Mouse (Mus musculus): Measurements from ENCODE around the gene Ccdc9b. TPM values are rescaled to one million over a fixed set of nuclear protein-coding genes. Genes with fewer than 3 reads are reported as not detected.

Ccdc9b gene
- total and polyA plus RNA-seq, 2 experiments from 2014 or later = 0.53 to 2.4 TPM

GRCm38 (mm10) chr2:118709655-118710221, 52.7 kb downstream of the Ccdc9b start:
- no peaks in the 10 kb centered on the region for H3K36me3 ChIP-seq (ENCODE audit: insufficient read depth)
- no peaks in the 10 kb centered on the region for H3K9me3 ChIP-seq (ENCODE audit: low read length)
- DNase-seq (no peak), ATAC-seq (no peak)
- H3K4me1 ChIP-seq (ENCODE audit: insufficient read depth) = peaks cover 28% of the 10 kb centered on the region
- no peak overlapping the region for H3K4me2 ChIP-seq (ENCODE audit: low read depth)
- TF ChIP-seq CTCF (IDR thresholded peaks at IDR 0.05; ENCODE audit: low read depth) = no peak
- H3K9ac ChIP-seq = no peak overlapping the region
- H3K27ac ChIP-seq (ENCODE audit: low read depth, low read length) = no peak overlapping the region
- WGBS = 50% methylated on average over 4 of the region's 4 CpGs
- peaks cover 14% of the 10 kb centered on the region for H3K27me3 ChIP-seq (ENCODE audit: insufficient read depth, low read length)
- H3K4me3 ChIP-seq (ENCODE audit: low read depth, low read length) = no peak overlapping the region

- H3K4me1 ChIP-seq (ENCODE audit: insufficient read depth) = peaks cover 28% of the 10 kb centered on the region
- H3K4me2 ChIP-seq (ENCODE audit: low read depth) = no peak overlapping the region
- H3K36me3 ChIP-seq (ENCODE audit: insufficient read depth) = no peaks in the 10 kb centered on the region
- H3K9me3 ChIP-seq (ENCODE audit: low read length) = no peaks in the 10 kb centered on the region
- DNase-seq (no peak), ATAC-seq (no peak)
- WGBS = 67% methylated on average over 4 of the region's 4 CpGs
- TF ChIP-seq CTCF (IDR thresholded peaks at IDR 0.05; ENCODE audit: low read depth) = no peak
- no peak overlapping the region for H3K4me3 ChIP-seq (ENCODE audit: low read depth, low read length)
- H3K27ac ChIP-seq (ENCODE audit: low read depth, low read length) = no peak overlapping the region
- no peak overlapping the region for H3K9ac ChIP-seq
- H3K27me3 ChIP-seq (ENCODE audit: insufficient read depth, low read length) = peaks cover 25% of the 10 kb centered on the region
Measured at GRCm38 (mm10) chr2:118708472-118708871, 54.0 kb downstream of the Ccdc9b start.

GRCm38 (mm10) chr2:118706436-118706835, 56.0 kb downstream of the Ccdc9b start:
- H3K4me3 ChIP-seq (ENCODE audit: low read depth, low read length) = no peak overlapping the region
- H3K27me3 ChIP-seq (ENCODE audit: insufficient read depth, low read length) = peaks cover 45% of the 10 kb centered on the region
- WGBS = 23% methylated on average over 6 of the region's 6 CpGs
- TF ChIP-seq CTCF (IDR thresholded peaks at IDR 0.05; ENCODE audit: low read depth) = no peak
- no peak overlapping the region; the same call in 1 of the 2 replicates for H3K27ac ChIP-seq (ENCODE audit: low read depth, low read length)
- DNase-seq (peak; percentile 55), ATAC-seq (peak; percentile 64)
- H3K9ac ChIP-seq = no peak overlapping the region
- no peaks in the 10 kb centered on the region for H3K9me3 ChIP-seq (ENCODE audit: low read length)
- no peaks in the 10 kb centered on the region for H3K36me3 ChIP-seq (ENCODE audit: insufficient read depth)
- peaks cover 34% of the 10 kb centered on the region for H3K4me1 ChIP-seq (ENCODE audit: insufficient read depth)
- H3K4me2 ChIP-seq (ENCODE audit: low read depth) = no peak overlapping the region

Other genes with a start within 250 kb of the Ccdc9b start
- 5.3 and 6.6 TPM in 2 replicates for gene Bmf, start 213.0 kb downstream of the Ccdc9b start, total RNA-seq (2014; rRNA removed)
- 1.2 and 1.3 TPM in 2 replicates for gene Bmf, start 213.0 kb downstream of the Ccdc9b start, polyA plus RNA-seq (2015; fragmentation: Nextera tagmentation; extraction: Ambion mirVana)
- 10.1 and 11.9 TPM in 2 replicates for gene Bub1b, start 164.4 kb downstream of the Ccdc9b start, total RNA-seq (2014; rRNA removed)
- 6.5 and 7.2 TPM in 2 replicates for gene Bub1b, start 164.4 kb downstream of the Ccdc9b start, polyA plus RNA-seq (2015; fragmentation: Nextera tagmentation; extraction: Ambion mirVana)
- gene Pak6, start 99.4 kb downstream of the Ccdc9b start, total RNA-seq (2014; rRNA removed) = 71.4 and 84.4 TPM in 2 replicates
- gene Pak6, start 99.4 kb downstream of the Ccdc9b start, polyA plus RNA-seq (2015; fragmentation: Nextera tagmentation; extraction: Ambion mirVana) = 39.6 and 61.9 TPM in 2 replicates
- 1.1 and 2.0 TPM in 2 replicates for gene Ankrd63, start 58.7 kb downstream of the Ccdc9b start, total RNA-seq (2014; rRNA removed)
- gene Ankrd63, start 58.7 kb downstream of the Ccdc9b start, polyA plus RNA-seq (2015; fragmentation: Nextera tagmentation; extraction: Ambion mirVana) = 0.62 and 0.64 TPM in 2 replicates
- gene Plcb2, start 34.2 kb downstream of the Ccdc9b start, total RNA-seq (2014; rRNA removed) = 0.92 and 1.1 TPM in 2 replicates
- gene Plcb2, start 34.2 kb downstream of the Ccdc9b start, polyA plus RNA-seq (2015; fragmentation: Nextera tagmentation; extraction: Ambion mirVana) = 0.52 and 0.83 TPM in 2 replicates
- 13.8 and 14.2 TPM in 2 replicates for gene Inafm2, start 16.9 kb downstream of the Ccdc9b start, total RNA-seq (2014; rRNA removed)
- gene Inafm2, start 16.9 kb downstream of the Ccdc9b start, polyA plus RNA-seq (2015; fragmentation: Nextera tagmentation; extraction: Ambion mirVana) = 15.7 and 17.2 TPM in 2 replicates
- gene Phgr1, start 10.1 kb upstream of the Ccdc9b start, total RNA-seq (2014; rRNA removed) = not detected in 2 replicates
- gene Phgr1, start 10.1 kb upstream of the Ccdc9b start, polyA plus RNA-seq (2015; fragmentation: Nextera tagmentation; extraction: Ambion mirVana) = not detected in 2 replicates
- gene Disp2, start 17.1 kb upstream of the Ccdc9b start, total RNA-seq (2014; rRNA removed) = 48.4 and 91.3 TPM in 2 replicates
- 25.4 and 40.4 TPM in 2 replicates for gene Disp2, start 17.1 kb upstream of the Ccdc9b start, polyA plus RNA-seq (2015; fragmentation: Nextera tagmentation; extraction: Ambion mirVana)
- gene Knstrn, start 51.3 kb upstream of the Ccdc9b start, total RNA-seq (2014; rRNA removed) = 7.1 and 7.5 TPM in 2 replicates
- 11.9 and 13.1 TPM in 2 replicates for gene Knstrn, start 51.3 kb upstream of the Ccdc9b start, polyA plus RNA-seq (2015; fragmentation: Nextera tagmentation; extraction: Ambion mirVana)
- gene Ivd, start 99.3 kb upstream of the Ccdc9b start, total RNA-seq (2014; rRNA removed) = 49.0 and 50.5 TPM in 2 replicates
- 42.9 and 45.8 TPM in 2 replicates for gene Ivd, start 99.3 kb upstream of the Ccdc9b start, polyA plus RNA-seq (2015; fragmentation: Nextera tagmentation; extraction: Ambion mirVana)
- 18.0 and 19.9 TPM in 2 replicates for gene Bahd1, start 137.7 kb upstream of the Ccdc9b start, total RNA-seq (2014; rRNA removed)
- gene Bahd1, start 137.7 kb upstream of the Ccdc9b start, polyA plus RNA-seq (2015; fragmentation: Nextera tagmentation; extraction: Ambion mirVana) = 4.6 and 5.1 TPM in 2 replicates
- gene Chst14, start 163.8 kb upstream of the Ccdc9b start, total RNA-seq (2014; rRNA removed) = 2.9 and 4.0 TPM in 2 replicates
- gene Chst14, start 163.8 kb upstream of the Ccdc9b start, polyA plus RNA-seq (2015; fragmentation: Nextera tagmentation; extraction: Ambion mirVana) = 3.6 and 3.9 TPM in 2 replicates

All from forebrain, postnatal 0 days (tissue).